Mouse (Mus musculus) G1E-ER4 (cell line): Measurements from ENCODE around the gene Ctdspl. TPM values are rescaled to one million over a fixed set of nuclear protein-coding genes. Genes with fewer than 3 reads are reported as not detected.

Experiments
- GATA1 ChIP-seq: IDR thresholded peaks from one replicate; pipeline ENCODE4 v1.8.0; 2012; ENCODE audit warnings: low read length, inconsistent platforms
- polyA plus RNA-seq: library from polyadenylated mRNA; stranded (reverse); fragments of >175 nt; gene quantifications from 2 replicates; pipeline ENCODE4 v1.2.3, GENCODE M21; 2012

The Ctdspl gene
- polyA plus RNA-seq, 1 experiment: 0.01 TPM

- no peak for TF ChIP-seq GATA1
Measured at GRCm38 (mm10) chr9:118953465-118954194, 27.4 kb downstream of the Ctdspl start.

DNA sequence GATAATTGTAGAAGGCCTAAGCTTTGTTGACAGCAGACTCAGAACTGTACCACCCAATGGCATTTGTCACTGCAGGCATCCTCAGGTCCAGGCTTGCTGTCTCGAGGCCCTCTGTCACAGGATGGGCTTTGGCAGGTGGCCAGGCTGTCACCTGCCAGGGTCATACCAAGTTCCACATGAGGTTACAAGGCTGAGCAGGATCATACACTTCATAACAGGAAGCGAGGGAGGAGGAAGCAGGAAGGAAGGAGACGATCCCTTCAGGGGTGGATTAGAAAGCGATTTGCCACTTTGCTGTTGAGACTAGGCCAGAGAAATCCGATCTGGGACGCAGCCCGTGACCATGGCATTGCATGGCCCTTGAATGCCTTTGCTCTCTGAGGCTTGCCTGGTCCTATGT is 32.5 kb downstream of the Ctdspl start:
- TF ChIP-seq GATA1: no peak

GRCm38 (mm10) chr9:118960415-118961091 is 34.3 kb downstream of the Ctdspl start:
- no peak for TF ChIP-seq GATA1

GRCm38 (mm10) chr9:118963149-118963548 is 36.9 kb downstream of the Ctdspl start:
- no peak for TF ChIP-seq GATA1

GRCm38 (mm10) chr9:118964263-118965034 is 38.2 kb downstream of the Ctdspl start:
- no peak for TF ChIP-seq GATA1

- no peak for TF ChIP-seq GATA1
Measured at GRCm38 (mm10) chr9:118969810-118970209, 43.6 kb downstream of the Ctdspl start.

DNA sequence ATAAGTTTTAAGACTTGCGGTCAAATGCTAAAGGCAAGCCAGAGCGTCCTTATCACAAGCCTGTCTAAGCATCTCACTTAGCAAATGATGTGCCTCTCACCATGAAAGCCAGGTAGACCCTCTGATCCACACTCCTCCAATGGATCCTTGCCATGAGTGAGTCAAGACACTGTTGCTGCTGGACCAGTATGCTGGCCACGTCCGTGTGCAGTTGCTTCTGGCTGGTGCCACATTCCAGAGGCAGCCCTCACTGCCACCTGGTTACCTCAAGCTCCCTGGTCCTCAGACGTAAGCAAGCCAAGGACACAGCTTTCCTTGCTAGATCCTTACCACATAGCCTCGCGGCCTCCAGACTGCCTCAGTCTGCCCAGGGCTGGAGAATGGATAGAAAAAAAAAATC is 46.8 kb downstream of the Ctdspl start:
- TF ChIP-seq GATA1: no peak

DNA sequence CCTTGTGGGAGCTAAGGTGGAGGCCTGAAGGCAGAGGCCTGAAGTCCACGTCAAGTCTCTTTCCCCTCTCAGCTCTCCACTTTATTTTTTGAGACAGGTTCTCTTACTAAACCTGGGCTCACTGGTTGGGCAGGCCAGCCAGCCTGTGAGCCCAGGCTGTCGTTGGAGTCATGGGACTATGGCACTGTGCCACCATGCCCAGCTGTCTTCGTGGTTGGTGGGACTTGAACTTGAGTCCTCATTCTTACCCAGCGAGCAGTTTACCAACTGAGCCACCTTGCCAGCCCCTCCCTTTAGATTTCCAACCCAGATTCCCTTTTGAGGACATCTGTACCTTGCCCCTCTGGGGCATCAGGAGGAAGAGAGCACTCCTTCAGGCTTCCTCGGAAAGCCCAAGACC is 47.3 kb downstream of the Ctdspl start:
- no peak for TF ChIP-seq GATA1

DNA sequence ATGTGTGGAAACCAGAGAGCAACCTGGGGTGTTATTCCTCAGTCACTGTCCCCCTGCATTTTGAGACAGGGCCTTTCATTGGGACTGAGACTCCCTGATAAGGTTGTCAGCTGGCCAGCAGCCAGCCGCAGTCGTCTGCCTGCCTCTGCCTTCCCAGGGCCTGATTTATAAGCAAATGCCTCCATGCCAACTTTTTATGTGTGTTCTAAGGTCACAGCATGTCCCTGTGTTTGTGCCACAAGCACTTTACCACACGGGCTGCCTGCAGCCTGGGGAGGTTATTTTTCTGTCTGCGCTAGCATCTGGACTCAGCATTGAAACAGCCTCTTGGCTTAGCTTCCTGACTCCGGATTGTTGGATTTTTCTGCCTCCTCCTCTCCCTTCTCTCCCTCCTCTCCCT is 47.9 kb downstream of the Ctdspl start:
- TF ChIP-seq GATA1: no peak

GRCm38 (mm10) chr9:118975211-118975671 is 49.0 kb downstream of the Ctdspl start:
- no peak for TF ChIP-seq GATA1

DNA sequence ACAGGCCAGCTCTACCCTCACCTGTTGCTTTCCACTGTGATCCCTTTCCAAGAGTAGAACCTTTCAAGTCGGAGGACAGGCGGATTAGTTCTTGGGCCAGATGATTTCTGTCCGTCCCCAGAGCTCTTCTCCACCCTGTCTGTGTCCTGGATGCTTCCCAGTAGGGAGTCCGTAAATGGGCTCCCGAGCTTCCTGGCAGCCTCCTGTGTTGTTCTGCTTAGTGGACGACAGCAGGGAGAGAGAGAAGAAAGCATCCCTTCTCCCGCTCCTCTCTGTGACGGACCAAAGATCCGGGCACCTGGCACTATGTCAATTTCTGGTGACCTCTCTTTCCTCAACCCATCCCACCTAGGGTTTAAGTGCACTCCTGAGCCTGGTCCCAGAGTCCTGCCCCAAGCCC is 49.5 kb downstream of the Ctdspl start:
- TF ChIP-seq GATA1: no peak

DNA sequence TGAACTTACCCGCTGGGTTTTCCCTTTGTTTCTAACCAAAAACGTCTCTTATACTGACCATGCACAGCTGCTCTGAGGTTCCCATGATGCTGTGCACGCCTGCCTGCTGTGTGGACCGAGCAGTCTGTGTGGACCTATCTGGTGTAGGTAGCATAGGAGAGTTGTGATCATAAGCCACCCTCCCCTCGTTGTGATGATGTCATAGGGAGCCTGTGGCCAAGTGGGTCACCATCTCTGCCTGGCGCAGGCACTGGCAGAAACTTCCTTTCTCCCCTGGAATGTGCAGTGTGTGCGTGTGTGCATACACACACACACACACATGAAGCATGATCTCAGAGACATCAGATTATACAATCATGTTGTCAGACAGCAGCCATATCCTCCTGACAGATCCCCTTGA is 50.3 kb downstream of the Ctdspl start:
- no peak for TF ChIP-seq GATA1

GRCm38 (mm10) chr9:118977425-118977824 is 51.2 kb downstream of the Ctdspl start:
- TF ChIP-seq GATA1: no peak

- TF ChIP-seq GATA1: no peak
Measured at GRCm38 (mm10) chr9:118980411-118980823, 54.2 kb downstream of the Ctdspl start.

GRCm38 (mm10) chr9:118984650-118985432 is 58.6 kb downstream of the Ctdspl start:
- TF ChIP-seq GATA1: no peak

GRCm38 (mm10) chr9:118986286-118986685 is 60.0 kb downstream of the Ctdspl start:
- TF ChIP-seq GATA1: no peak
